Mouse (Mus musculus): ENCODE results near the gene Ube2v1.

Gene Ube2v1

DNA sequence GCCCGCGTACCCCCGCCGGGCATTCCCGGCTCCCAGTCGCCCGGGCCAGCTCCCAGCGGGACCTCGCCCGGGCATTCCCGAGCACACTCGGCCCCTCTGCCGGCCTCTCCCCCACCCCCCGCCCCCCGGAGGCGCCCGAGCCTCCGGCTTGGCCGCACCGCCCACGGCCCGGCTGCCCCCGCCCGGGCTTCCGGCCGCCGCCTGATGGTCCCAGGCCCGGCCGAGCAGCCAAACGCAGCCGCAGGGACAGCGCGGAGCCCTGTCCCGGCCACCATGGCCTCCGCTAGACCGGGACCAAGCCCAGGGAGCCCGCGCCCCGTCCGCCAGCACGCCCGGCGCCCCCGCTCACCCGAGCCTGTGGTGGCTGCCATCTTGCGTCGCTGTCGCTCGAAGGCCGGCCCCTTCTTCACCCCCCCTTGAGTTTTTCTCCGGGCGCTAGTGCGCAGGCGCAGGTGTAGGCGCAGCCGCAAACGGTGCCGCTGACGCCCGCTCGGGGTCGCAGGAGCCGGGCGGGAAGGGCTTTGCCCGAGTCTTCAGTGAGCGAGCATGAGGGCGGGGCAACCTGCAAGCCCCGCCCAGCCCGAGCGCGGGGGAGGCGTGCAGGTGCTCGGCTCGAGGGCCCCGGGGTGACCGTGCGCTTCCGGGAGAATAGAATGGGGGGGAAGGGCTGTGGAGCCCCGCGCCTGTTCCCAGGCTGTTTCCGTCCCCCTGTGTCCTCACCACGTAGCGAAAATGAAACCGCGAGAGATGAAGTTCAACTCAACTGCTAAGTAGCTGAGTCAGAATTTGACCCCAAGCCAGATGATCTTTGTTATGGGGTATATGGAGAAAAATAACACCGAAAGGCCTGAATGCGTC is at the start of gene Ube2v1:
Ube2v1 (minus strand) TSS at position 505 of the 858 bp plus-strand sequence.
- peak; percentile 97 for DNase-seq (ENCODE audit: low read depth)

DNA sequence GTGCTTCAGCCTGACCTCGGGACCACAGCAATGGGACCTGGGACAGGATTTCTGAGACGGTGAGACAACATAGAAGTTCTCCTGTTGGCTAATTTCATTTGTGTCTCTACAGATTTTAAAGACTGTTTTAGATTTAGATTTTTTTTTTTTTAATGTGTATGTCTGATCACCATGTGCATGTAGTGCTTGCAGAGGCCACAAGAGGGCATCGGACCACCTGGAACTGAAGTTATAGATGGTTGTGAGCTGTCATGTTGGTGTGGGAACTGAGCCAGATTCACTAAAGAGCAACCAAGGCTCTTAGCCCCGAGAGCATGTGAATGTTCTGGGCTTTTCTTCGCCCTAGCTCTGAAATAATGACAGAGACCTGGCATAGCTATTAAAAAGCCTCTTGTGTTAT is 48.8 kb upstream of the Ube2v1 start:
- DNase-seq (ENCODE audit: low read depth): peak; percentile 86

DNA sequence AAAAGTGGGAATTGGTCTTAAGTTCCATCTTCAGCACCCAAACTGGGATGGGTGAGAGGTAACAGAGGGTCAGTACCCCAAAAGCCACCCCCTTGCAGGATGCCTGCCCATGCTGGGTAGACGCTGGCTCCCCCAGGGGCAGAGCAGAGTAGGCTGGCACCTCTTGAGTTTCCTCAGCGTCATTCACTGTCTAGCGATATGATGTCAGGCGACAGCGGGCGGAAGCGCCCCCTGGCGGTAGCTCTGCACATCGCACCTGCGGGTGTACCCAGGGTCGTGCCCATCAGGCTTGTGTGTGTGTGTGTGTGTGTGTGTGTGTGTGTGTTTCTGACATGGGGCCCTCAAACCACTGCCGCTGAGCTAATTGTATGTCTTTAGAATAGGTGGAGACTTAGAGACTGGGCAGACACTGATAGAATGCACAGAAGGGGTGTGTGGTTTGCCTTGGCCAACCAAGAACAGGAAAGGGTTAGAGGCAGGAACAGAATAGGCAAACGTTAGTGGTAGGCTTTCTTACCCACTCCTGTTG is 48.1 kb upstream of the Ube2v1 start:
- DNase-seq (ENCODE audit: low read depth): peak; percentile 91

DNA sequence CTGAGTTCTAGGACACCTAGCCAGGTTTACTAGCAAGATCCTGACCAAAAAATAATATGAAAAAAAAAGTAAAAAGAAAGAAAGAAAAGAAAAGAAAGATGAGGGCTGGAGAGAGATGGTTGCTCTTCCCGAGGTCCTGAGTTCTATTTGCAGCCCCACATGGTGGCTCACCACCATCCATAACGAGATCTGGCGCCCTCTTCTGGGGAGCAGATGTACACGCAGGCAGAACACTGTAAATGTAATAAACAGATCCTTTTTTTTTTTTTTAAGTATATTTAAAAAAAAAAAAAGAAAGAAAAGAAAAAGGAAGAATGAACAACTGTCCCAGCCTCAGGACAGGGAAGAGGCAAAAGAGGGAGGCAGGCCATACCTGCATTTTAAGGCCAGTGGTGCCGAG is 46.7 kb upstream of the Ube2v1 start:
- peak; percentile 53 for DNase-seq (ENCODE audit: low read depth)

DNA sequence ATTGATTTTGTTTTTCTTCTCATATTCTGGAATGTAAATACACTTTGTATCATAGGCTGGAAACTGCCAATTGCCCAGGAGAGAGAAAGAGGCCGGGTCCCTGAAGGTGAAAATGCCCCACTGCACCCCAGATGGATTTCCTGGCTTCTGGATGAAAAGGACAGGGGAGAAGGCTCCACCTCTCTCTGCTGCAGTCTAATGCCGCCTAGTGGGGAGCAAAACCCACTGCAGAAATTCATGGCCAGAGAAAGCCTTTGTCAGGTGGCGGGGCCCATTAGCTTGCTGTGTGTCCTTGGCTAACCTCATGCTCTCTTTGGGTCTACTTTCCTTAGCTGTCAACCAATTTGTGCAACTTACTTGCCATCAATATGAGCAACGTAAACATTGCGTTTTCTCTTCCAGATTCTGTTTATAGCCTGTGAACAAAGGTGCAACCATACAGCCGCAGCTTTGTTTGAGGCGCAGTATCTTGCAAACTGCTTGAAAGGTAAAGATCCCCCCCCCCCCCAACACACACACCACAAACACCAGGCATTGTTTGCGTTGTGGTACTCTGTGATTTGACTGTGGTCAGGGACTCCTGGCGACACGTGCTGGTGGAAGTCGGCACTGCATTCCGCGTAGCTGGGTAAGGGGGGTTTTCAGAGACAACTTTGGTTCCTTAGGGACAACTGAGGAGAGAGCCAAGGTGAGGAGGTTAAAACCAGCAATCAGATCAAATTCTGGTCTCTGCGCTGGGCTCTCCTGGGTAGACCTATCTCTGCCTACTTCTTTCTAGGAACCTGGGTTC is 43.4 kb upstream of the Ube2v1 start:
- peak; percentile 74 for DNase-seq (ENCODE audit: low read depth)

DNA sequence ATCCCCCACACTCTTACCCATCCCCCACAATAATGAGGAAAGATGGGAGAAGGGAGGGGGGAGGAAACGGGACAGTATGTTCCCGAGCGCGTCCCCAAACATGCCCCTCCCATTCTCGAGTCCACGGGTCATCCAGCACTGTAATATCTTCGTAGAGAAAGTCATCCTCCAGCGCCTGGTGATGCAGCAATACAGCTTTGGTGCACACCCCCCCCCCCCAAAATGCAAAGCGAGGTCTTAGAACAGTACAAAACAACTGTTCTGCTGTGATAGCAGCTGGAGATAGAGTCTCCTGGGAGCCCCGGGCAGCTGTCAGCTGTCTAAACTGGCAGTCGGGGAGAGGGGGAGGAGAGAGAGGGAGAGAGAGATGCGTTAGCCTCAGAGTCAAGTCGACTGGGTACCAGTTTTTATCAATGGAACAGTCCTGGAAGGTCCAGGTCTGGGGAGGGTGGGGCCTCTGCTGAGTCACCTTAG is 40.4 kb upstream of the Ube2v1 start:
- DNase-seq (ENCODE audit: low read depth): no peak

DNA sequence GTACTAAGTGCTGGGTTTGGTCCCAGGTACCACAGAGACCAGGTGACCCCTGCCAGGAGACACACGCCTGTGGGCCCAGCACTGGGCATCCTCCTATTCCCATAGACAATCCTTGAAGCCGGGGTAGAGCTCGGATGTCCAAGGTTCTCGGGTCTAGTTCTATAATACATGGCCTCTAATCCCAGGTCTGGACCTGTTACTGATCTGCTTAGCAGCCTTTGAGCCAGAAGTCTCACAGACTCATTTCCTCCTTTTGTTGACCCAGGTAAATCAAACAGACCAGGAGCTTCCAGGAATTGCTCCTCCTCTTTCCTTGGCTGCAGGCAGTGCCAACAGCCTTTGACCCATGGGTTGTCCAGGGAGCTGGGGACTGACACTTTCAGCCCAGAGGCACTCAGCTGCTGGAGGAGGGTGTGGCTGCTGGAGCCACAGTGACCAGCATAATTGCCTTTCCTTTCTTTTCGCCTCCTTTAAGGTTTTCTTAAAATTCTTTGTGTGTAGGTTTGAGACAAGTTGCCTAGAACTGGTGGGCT is 39.3 kb upstream of the Ube2v1 start:
- DNase-seq (ENCODE audit: low read depth): no peak

DNA sequence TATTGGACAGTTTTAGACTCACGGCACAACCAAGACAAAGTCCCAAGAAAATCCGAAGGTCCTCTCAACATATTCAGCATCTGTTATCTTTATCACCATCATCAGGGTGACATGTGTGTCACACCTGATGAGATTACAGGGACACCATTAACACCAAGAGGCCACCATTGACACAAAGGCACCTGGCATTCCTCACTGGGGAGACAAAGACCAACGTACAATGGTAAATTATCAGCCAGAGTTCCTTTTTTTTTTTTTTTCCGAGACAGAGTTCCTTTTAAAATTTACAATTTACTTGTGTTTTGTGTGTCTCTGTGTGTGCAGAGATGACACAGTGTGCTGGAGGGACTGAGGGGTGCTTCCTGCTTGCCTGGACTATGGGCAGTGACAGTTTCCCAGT is 37.5 kb upstream of the Ube2v1 start:
- DNase-seq (ENCODE audit: low read depth): no peak

DNA sequence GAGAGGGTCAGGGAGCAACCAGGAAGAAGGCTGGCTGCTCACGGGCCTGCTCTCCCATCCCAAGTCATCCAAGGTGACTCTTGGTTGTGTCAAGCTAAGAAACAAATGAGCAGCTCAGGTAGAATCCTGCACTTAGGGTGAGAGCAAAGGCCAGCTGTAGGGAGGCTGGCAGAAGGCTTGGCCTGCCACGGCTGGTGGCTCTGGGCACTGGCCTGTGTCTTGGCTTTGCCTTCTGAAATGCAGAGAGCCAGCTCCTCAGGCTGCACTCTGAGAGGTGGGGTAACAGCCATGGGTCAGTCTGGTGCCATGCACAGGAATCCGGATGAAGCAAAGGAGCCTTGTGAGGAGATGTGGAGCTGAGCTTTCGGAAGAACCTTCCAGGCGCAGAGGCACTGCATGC is 36.5 kb upstream of the Ube2v1 start:
- DNase-seq (ENCODE audit: low read depth): no peak

DNA sequence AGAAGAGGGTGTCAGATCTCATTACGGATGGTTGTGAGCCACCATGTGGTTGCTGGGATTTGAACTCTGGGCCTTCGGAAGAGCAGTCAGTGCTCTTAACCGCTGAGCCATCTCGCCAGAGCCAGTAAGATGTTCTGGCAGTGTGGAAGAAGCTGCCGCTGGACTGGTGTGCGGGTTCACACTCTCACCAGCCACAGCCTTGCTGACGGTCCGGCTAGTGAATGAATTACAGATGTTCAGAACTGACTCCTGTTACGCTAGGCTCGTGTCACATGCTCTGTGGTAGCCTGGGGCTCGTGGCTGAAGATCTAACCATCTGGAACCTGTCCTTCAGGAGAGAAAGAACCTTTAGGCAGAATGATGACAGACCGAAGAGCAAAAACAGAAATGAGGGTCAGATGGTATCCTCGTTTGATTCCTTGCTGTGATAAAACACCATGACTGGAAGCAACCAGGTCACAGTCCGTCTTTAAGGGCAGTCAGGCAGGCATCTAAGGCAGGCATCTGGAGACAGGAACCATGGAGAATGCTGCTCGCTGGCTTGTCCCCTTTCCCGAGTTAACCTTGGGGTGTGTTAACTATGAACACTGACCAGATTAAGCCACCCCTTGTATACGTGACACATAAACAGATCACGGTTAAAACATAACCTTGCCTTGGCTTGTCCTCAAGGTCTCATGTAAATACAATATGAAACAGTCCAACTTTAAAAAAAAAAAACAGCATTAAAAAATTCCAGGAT is 34.2 kb upstream of the Ube2v1 start:
- no peak for DNase-seq (ENCODE audit: low read depth)

DNA sequence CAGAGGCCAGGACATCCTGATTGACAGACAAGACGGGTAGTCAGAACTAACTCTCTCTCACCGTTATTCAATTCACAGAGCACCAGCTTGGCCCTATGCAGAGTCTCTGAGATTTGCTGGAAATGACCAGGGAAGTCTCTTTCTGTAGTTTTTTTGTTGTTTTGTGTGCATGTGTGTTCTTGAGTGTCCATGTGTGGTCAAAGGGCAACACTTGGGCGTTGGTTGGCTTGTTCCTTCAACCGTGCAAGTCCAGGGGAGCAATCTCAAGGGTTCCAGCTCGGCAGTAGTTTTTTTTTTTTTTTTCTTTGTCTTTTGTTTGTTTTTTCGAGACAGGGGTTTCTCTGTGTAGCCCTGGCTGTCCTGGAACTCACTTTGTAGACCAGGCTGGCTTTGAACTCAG is 30.8 kb upstream of the Ube2v1 start:
- no peak for DNase-seq (ENCODE audit: low read depth)

DNA sequence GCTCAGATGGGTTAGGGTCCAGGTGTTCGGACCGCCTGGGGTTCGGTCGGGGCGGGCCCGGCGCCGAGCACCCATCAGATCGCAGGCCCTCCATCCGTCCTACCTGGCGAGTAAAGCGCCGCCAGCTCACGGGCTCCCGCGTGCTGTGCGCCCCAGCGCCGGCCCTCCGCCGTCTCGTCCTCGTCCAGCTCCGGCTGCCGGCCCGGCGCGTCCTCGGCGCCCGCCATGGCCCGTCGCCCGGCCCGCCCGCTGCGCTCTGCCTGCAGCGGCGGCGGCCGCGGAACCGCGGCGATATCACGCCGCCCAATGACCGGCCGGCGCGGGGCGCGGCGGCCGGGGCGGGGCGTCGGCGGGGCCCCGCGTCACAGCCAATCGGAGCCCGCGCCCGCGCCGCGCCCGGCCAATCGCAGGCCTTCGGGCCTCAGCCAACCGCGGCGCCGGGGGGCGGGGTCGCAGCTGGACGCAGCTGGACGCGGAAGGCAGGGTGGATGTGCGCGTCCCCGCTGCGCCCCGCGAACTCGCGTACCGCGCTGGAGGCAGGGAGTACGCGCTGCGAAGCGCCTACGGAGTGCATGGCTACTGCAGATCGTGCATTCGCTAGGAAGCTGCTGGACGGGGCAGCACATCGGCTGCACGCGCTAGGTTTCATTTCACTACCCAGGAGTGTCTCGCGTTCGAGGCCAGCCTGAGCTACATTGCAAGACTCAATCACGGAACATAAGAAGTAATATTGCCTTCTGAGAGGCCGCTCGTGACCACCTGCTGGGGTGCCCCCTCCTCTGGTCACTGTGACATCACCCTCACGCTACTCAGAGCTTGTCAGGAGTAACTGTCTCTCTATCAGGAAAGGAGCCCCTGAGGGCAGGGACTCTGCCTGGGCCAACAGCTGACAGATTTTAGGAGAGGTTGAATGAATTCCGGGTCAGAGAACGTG is 29.6 kb upstream of the Ube2v1 start, which contains the start of gene Gm20431:
Gm20431 (minus strand) TSS at position 227 of the 934 bp plus-strand sequence.
- DNase-seq (ENCODE audit: low read depth): peak; percentile 91

DNA sequence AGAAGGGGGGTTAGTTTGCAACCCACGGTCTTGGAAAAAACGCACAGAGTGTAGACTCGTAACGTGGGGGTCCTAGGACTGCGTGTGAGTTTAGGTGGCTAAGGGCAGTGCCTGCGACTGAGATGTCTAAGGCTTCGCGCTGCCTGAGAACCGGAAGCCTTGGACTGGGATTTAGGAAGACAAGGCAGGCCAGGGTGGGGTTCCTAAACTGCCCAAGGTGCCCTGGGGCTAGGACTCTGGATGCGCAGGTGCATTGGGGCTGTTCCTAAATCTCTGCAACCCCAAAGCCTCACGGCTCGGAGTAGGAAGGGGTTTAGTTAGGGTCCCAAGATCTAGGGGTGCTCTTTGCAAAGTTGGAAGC is 28.7 kb upstream of the Ube2v1 start:
- DNase-seq (ENCODE audit: low read depth): no peak

DNA sequence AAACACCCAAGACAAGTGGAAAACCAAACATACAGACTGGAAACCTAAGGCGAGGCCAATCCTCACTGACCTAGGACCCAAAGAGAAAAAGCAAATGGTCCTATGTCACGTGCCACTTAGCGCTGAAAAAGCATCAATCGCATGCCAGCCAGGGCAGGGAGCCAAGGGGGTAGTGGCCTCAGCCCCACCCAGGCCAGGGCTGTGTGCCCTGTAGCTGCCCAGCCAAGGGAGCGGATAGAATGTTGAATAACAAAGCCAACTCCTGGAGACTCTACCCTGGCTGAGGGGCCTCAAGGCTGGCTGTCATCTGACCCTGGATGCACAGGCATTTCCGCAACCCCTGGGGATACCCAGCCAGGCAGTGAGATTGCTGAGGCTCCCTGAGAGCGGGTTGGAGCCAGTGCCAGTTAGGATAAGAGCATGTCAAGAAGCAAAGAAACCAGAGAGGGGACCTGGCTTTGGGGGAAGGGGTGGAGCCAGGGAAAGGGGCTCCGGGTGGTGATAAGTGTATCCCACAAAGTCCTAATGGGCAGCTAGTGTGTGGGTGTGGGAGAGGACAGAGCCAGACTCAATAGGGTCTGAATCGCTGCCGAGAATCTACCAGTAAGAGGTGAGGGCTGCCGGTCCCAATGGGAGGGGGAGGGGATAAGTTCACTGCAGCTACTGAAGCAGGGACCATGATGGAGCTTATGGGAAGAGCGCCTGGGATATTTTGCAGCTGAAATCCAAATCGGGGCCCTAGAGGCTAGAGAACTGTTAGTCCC is 28.1 kb upstream of the Ube2v1 start:
- no peak for DNase-seq (ENCODE audit: low read depth)

DNA sequence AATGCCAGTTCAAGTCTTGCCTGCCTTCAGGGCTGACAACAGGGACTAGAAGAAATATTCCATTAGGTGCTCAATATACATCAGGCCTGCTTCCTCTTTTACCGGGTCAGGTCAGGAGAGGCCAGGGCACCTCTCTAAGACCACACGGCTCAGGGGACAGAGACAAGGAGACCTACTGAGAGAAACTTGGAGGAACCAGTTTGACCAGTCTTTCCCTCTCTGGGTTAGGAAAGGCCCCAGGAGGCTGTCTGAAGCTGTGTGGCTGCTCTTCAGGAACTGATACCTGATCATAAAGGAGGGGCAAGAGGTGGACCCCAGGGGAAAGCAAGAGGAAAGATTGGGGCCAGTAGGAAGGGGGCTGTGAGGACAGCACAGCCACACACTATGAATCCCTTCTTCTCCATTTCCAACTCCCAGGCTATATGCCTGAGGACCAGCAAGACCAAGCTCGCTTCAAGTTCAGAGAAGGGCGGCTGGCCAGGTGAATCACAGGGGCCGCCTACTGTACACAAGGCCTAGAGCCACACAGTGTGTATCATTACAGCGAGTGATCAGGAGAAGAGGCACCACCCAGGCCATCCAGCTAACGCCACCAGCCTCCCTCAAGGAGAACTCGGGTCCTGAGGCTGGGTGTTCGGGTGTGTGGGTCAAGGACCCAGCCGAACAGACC is 27.4 kb upstream of the Ube2v1 start:
- DNase-seq (ENCODE audit: low read depth): no peak

DNA sequence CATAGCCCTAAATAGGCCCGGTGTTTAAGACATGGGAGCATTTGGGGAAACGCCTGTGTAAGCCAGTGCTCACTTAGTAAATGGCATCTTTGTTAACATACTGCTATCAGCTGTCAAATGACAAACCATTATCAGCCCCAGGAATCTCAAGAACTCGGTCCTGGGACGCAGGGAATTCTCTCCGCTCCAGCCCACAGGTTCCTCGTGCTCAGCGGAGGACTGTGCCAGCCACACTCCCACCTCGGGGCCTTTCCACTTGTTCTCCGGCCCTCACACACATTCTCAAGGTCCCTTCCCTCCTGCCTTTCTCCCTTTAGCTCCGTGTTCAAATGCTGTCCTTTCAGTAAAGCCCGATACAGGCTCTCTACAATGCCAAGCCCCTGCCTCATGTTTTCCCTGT is 26.8 kb upstream of the Ube2v1 start:
- DNase-seq (ENCODE audit: low read depth): no peak

DNA sequence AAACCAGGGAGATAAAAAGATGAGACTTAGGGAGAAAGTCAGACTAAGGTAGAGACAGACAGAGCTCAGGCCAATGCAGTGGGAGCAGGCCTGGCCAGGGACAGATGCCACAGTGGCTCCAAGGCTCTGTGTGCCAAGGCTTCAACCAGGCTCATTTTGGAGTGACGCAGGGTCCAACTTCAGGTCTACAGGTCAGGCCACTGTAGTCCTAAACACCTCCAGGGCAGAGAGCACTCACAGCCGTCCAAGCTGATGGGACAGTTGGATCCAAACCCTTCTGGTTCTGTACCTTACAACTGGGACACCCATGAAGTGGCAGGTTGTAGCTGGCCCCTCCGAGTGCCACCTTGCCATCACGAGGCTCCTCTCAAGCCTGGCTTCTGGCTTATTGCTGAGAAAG is 26.1 kb upstream of the Ube2v1 start:
- no peak for DNase-seq (ENCODE audit: low read depth)

DNA sequence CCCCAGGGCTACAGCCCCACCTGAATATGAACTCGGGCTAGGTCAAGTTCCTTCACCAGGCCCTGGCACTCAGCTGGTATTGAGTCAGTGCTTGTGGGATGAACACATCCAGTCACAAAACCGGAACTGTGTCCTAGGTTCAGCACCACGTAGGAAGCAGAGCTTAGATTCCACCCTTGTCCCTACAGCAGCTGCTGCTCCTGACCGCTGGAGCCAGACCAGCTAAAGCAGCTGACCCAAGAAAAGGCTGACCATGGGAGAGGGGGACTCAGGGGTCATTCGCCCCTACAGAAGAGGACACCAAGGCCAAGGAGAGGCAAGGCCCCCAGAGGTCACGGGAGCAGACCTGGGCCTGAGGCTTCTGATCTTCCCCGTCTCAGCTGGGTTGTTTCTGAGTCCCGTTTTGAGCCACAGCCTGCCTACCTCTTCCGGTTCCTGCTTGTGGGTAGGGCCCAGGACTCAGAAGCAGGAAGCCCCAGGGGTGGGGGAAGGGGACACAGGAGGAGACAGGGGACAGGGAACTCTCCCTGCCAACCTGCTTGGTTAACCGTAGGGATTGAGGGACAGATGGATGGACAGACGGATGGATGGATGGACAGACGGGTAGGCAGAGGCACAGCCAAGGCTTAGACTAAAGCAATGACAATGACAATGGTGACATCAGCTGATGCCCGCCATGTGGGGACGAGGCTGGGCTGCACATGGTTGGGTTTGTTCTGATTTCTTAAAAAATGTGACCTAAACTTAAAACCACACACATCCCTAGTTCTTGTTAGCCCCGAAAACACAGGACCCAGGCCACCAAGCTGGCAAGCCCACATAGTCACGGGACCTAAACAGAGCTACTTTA is 25.0 kb upstream of the Ube2v1 start:
- peak; percentile 91 for DNase-seq (ENCODE audit: low read depth)
